Mouse (Mus musculus) spleen, adult 2 months (tissue): ENCODE results near the gene Mrpl2. TPM values are rescaled to one million over a fixed set of nuclear protein-coding genes. Genes with fewer than 3 reads are reported as not detected.

ENCODE experiments used
- DNase-seq, 2 experiments: peaks; one replicate each; pipeline versions ENCODE4 v3.0.0 to v3.0.0-alpha.2; 2012 to 2021; ENCODE audit warnings: low spot score in 2 of 2, low read depth in 1 of 2
- H3K27ac ChIP-seq: fragments of 200-500 bp; 2 replicates; pipeline ENCODE4 v1.5.1; 2012; ENCODE audit warnings: low read length, inconsistent platforms; ENCODE audit not compliant: insufficient read depth
- H3K27me3 ChIP-seq: fragments of 200-500 bp; 2 replicates; pipeline ENCODE4 v1.6.1; 2012; ENCODE audit warnings: mild to moderate bottlenecking, moderate library complexity, low read length, inconsistent platforms; ENCODE audit not compliant: control insufficient read depth, insufficient read depth
- H3K36me3 ChIP-seq: fragments of 200-500 bp; 2 replicates; pipeline ENCODE4 v1.6.1; 2012; ENCODE audit warnings: mild to moderate bottlenecking, low read length, inconsistent platforms; ENCODE audit not compliant: control insufficient read depth, insufficient read depth
- H3K4me1 ChIP-seq: fragments of 200-500 bp; 2 replicates; pipeline ENCODE4 v1.6.1; 2011; ENCODE audit warnings: inconsistent platforms; ENCODE audit not compliant: control insufficient read depth, insufficient read depth, insufficient read length
- H3K4me3 ChIP-seq: fragments of 200-500 bp; 2 replicates; pipeline ENCODE4 v1.5.1; 2011; ENCODE audit warnings: mild to moderate bottlenecking, inconsistent platforms; ENCODE audit not compliant: insufficient read depth, insufficient read length; ENCODE audit errors: extremely low read depth
- CTCF ChIP-seq: fragments of 200-500 bp; IDR thresholded peaks from 2 replicates; pipeline ENCODE4 v1.5.1; 2011; ENCODE audit warnings: mild to moderate bottlenecking, inconsistent platforms; ENCODE audit not compliant: insufficient read depth, insufficient read length, insufficient replicate concordance; ENCODE audit errors: extremely low read depth
- POLR2A ChIP-seq: fragments of 200-500 bp; IDR thresholded peaks from 2 replicates; pipeline ENCODE4 v1.6.1; 2011; ENCODE audit warnings: low read depth, low read length, inconsistent platforms
- WGBS: fragments of 180-500 bp; shearing (Covaris S2); methylation state at CpG from one replicate; pipeline ENCODE4 v1.1.7; 2018; 5-methylcytosine and 5-hydroxymethylcytosine counted together
- polyA plus RNA-seq: library from polyadenylated mRNA; depleted of rRNA; stranded (reverse); fragments of >200 nt; gene quantifications from 2 replicates; pipeline ENCODE4 v1.2.3, GENCODE M21; 2012

Gene Mrpl2
- polyA plus RNA-seq, 1 experiment: 48.3 TPM

GRCm38 (mm10) chr17:46605987-46606386 is 40.0 kb upstream of the Mrpl2 start:
- no peak overlapping the region for H3K27ac ChIP-seq
- TF ChIP-seq POLR2A: no peak
- no peak for TF ChIP-seq CTCF
- H3K4me1 ChIP-seq: no peaks in the 10 kb centered on the region
- no peaks in the 10 kb centered on the region for H3K36me3 ChIP-seq
- H3K4me3 ChIP-seq: no peak overlapping the region
- no peaks in the 10 kb centered on the region for H3K27me3 ChIP-seq
- 93% methylated on average over 12 of the region's 12 CpGs for WGBS
- no peak for DNase-seq

DNA sequence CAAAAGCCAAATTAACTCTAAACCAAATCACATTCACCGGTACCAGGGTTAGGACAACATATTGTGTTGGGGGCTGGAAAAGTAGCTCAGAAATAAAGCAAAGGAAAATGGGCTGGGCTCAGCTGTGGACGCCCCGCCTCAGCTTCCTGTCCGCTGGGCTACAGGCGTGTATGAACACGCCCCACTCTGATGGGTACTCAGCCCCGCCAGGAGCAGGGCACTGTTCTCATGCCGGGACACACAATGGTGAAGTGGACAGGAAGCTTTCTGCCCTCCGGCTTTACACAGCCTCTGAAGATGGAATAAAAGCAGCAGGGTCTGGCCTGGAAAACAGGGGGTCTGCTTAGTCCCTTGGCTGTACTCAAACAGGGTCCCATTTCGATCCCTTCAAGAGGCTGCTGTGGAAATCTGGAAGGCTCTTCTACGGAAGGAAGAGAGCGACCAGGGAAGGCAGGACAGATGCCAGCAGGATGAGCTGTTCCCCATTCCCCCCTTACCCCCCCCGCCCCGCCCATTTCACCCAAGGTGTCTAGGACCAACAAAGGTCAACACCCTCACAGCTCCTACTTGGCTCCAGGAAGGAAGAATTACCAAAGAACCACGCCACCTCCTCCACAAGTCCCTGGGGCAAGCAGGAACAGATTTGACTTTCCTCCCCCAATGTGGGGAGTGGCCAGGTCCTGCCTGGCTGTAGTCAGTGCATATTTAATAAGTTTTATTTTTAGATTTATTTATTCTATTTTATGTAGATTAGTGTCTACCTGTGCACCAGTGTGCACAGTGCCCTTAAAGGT is 36.1 kb upstream of the Mrpl2 start:
- no peak for DNase-seq
- no peak for TF ChIP-seq CTCF
- TF ChIP-seq POLR2A: no peak
- H3K4me3 ChIP-seq: no peak overlapping the region

GRCm38 (mm10) chr17:46611316-46611715 is 34.7 kb upstream of the Mrpl2 start:
- H3K4me1 ChIP-seq: peaks cover 2% of the 10 kb centered on the region; the same call in 1 of the 2 replicates
- H3K4me3 ChIP-seq: no peak overlapping the region
- TF ChIP-seq CTCF (no peak), POLR2A (no peak)
- H3K27ac ChIP-seq: no peak overlapping the region
- no peak for DNase-seq
- H3K27me3 ChIP-seq: no peaks in the 10 kb centered on the region
- H3K36me3 ChIP-seq: no peaks in the 10 kb centered on the region
- 89% methylated on average over 6 of the region's 6 CpGs for WGBS

More for the DNA sequence above, 36.1 kb upstream of the Mrpl2 start:
- Histone ChIP-seq H3K27ac (no peak overlapping the region), H3K4me1 (peaks cover 2% of the 10 kb centered on the region; the same call in 1 of the 2 replicates), H3K36me3 (no peaks in the 10 kb centered on the region), H3K27me3 (no peaks in the 10 kb centered on the region)
- 45% methylated on average over 15 of the region's 15 CpGs for WGBS

- Histone ChIP-seq H3K27ac (no peak overlapping the region), H3K4me1 (peaks cover 2% of the 10 kb centered on the region; the same call in 1 of the 2 replicates), H3K27me3 (no peaks in the 10 kb centered on the region), H3K4me3 (no peak overlapping the region), H3K36me3 (no peaks in the 10 kb centered on the region)
- TF ChIP-seq CTCF: no peak
- no peak for TF ChIP-seq POLR2A
- no peak for DNase-seq
- 66% methylated on average over 2 of the region's 2 CpGs for WGBS
Measured at GRCm38 (mm10) chr17:46612189-46612588, 33.8 kb upstream of the Mrpl2 start.

GRCm38 (mm10) chr17:46612820-46613219 is 33.2 kb upstream of the Mrpl2 start:
- Histone ChIP-seq H3K36me3 (no peaks in the 10 kb centered on the region), H3K4me1 (peaks cover 2% of the 10 kb centered on the region; the same call in 1 of the 2 replicates), H3K4me3 (no peak overlapping the region), H3K27ac (no peak overlapping the region), H3K27me3 (no peaks in the 10 kb centered on the region)
- 63% methylated on average over 4 of the region's 4 CpGs for WGBS
- no peak for DNase-seq
- TF ChIP-seq POLR2A: no peak
- no peak for TF ChIP-seq CTCF

- no peak overlapping the region for H3K4me3 ChIP-seq
- no peaks in the 10 kb centered on the region for H3K36me3 ChIP-seq
- peaks cover 2% of the 10 kb centered on the region; the same call in 1 of the 2 replicates for H3K4me1 ChIP-seq
- 74% methylated on average over 3 of the region's 3 CpGs for whole genome bisulfite sequencing
- TF ChIP-seq CTCF (no peak), POLR2A (no peak)
- H3K27me3 ChIP-seq: no peaks in the 10 kb centered on the region
- no peak overlapping the region for H3K27ac ChIP-seq
- no peak for DNase-seq
Measured at GRCm38 (mm10) chr17:46613229-46613628, 32.8 kb upstream of the Mrpl2 start.

DNA sequence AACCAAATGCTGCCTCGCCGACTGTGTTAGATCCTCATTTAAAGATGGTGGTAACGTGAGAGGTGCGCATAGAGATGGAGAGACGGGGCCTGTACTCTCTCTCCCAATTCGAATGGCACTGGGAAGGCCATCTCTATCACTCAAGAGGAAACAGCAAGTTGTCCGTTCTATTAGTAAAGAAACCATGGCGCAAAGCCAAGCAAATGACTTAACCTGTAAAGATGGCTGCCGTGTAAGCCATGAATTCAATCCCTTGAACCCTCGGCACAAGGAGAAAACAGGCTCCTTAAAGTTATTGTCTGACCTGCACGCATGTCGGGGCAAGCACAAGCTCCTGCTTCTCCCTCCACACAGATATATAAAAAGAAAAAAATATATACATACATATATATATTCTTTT is 28.2 kb upstream of the Mrpl2 start:
- TF ChIP-seq POLR2A (no peak), CTCF (no peak)
- Histone ChIP-seq H3K4me1 (no peaks in the 10 kb centered on the region), H3K27ac (no peak overlapping the region), H3K36me3 (no peaks in the 10 kb centered on the region), H3K27me3 (no peaks in the 10 kb centered on the region), H3K4me3 (no peak overlapping the region)
- DNase-seq: no peak
- WGBS: 87% methylated on average over 12 of the region's 12 CpGs
